Mouse (Mus musculus): ENCODE results near the gene Xylt2. TPM values are rescaled to one million over a fixed set of nuclear protein-coding genes. Genes with fewer than 3 reads are reported as not detected.

Xylt2 gene
- 16.1 and 16.6 TPM in 2 replicates for polyA plus RNA-seq (2015; fragmentation: Nextera tagmentation; extraction: Ambion mirVana)

GRCm38 (mm10) chr11:94676754-94677606, at the start of gene Xylt2:
Gene Xylt2 (minus strand): TSS chr11:94677515.
- H3K27me3 ChIP-seq (replicated peaks) = no peaks in the 10 kb centered on the region
- H3K4me3 ChIP-seq (replicated peaks) = peak within 1 kb of the TSS; percentile 92
- peak within 1 kb of the TSS; percentile 81 for H3K4me2 ChIP-seq (replicated peaks)
- peak within 1 kb of the TSS; percentile 98 for H3K9ac ChIP-seq
- H3K9me3 ChIP-seq = no peaks in the 10 kb centered on the region
- H3K27ac ChIP-seq = peak within 1 kb of the TSS; percentile 89
- H3K36me3 ChIP-seq = no peaks in the 10 kb centered on the region
- peak; percentile 97 for ATAC-seq
- WGBS = under 1% methylated on average over 79 of the region's 82 CpGs
- peaks cover 26% of the 10 kb centered on the region for H3K4me1 ChIP-seq (replicated peaks)

GRCm38 (mm10) chr11:94719216-94719615, 41.9 kb upstream of the Xylt2 start:
- no peak overlapping the region for H3K9ac ChIP-seq
- H3K36me3 ChIP-seq = no peaks in the 10 kb centered on the region
- H3K9me3 ChIP-seq = no peaks in the 10 kb centered on the region
- peaks cover 9% of the 10 kb centered on the region; the same call in 1 of the 2 replicates for H3K4me1 ChIP-seq (replicated peaks)
- ATAC-seq = no peak
- H3K27ac ChIP-seq = no peak overlapping the region
- no peak overlapping the region for H3K4me3 ChIP-seq (replicated peaks)
- 66% methylated on average over 2 of the region's 2 CpGs for WGBS
- H3K4me2 ChIP-seq (replicated peaks) = no peak overlapping the region
- no peaks in the 10 kb centered on the region for H3K27me3 ChIP-seq (replicated peaks)

DNA sequence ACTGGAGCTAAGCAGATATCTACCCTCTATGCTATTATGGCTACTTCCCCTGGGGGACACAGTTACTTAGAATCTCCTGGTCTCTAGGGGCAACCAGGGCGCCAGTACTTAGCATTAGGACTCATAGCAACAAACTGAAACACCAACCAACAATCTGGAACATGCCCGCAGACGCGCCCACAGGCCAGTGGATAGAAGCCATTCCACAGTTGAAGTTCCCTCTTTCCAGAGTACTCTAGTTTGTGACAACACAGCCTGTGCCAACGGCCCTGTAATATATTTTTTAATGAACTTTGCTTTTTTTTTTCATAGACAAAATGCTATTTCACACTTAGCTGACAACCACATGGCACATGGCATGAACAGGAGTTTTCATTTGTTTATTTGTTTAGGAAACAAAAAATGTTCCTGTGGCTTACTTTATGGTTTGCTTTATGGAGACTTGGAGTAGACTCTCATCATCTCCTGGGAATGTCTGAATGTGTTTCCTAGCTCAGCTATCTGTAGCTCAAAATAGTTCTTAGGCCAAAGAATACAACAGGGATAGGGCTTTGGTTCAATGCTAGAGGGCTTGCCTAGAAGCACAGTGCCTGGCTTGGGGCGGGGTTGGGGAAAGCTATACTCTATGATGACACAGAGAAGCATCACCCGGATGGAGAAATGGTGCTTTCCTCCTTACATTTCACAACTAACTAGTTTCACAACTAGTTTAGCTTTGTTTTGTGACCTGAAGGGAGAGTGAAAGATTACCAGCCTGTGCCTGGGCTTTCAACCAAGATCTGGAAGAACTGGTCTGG, 41.0 kb upstream of the Xylt2 start:
- H3K4me1 ChIP-seq (replicated peaks) = peaks cover 9% of the 10 kb centered on the region; the same call in 1 of the 2 replicates
- H3K9ac ChIP-seq = no peak overlapping the region
- H3K27ac ChIP-seq = no peak overlapping the region
- no peaks in the 10 kb centered on the region for H3K9me3 ChIP-seq
- H3K36me3 ChIP-seq = no peaks in the 10 kb centered on the region
- no peak overlapping the region for H3K4me3 ChIP-seq (replicated peaks)
- ATAC-seq = no peak
- 90% methylated on average over 7 of the region's 7 CpGs for WGBS
- no peaks in the 10 kb centered on the region for H3K27me3 ChIP-seq (replicated peaks)
- no peak overlapping the region for H3K4me2 ChIP-seq (replicated peaks)

GRCm38 (mm10) chr11:94717239-94717638, 39.9 kb upstream of the Xylt2 start:
- Histone ChIP-seq H3K4me3 (replicated peaks) (no peak overlapping the region), H3K9ac (no peak overlapping the region), H3K27me3 (replicated peaks) (no peaks in the 10 kb centered on the region), H3K9me3 (no peaks in the 10 kb centered on the region), H3K27ac (no peak overlapping the region; the same call in 1 of the 2 replicates), H3K4me2 (replicated peaks) (peak overlapping the region; percentile 35; the same call in 1 of the 2 replicates), H3K36me3 (no peaks in the 10 kb centered on the region), H3K4me1 (replicated peaks) (peaks cover 9% of the 10 kb centered on the region; the same call in 1 of the 2 replicates)
- ATAC-seq = no peak; the same call in 1 of the 2 replicates
- 35% methylated on average over 11 of the region's 11 CpGs for WGBS

DNA sequence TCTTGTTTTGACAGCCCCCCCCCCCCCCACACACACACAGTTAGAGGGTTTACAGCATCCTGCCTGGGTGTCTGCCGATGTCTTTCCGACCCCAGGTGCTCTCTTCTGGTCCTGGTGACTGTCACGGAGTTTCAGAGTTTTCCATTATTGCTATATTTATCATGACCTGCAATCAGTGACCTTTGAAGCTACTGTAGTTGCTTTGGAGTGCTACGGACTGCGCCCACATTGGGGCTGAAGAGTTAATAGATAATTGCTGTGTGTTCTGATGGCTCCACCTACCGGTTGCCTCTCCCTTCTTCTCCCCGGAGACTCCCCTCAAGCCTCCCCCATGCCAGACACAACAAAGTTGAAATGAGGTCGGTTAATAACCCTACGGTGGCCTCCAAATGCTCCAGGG, 39.4 kb upstream of the Xylt2 start:
- no peaks in the 10 kb centered on the region for H3K36me3 ChIP-seq
- peak overlapping the region; percentile 35 for H3K4me2 ChIP-seq (replicated peaks)
- peak; percentile 83 for ATAC-seq
- H3K27ac ChIP-seq = no peak overlapping the region
- H3K9ac ChIP-seq = no peak overlapping the region
- H3K9me3 ChIP-seq = no peaks in the 10 kb centered on the region
- no peak overlapping the region for H3K4me3 ChIP-seq (replicated peaks)
- no peaks in the 10 kb centered on the region for H3K27me3 ChIP-seq (replicated peaks)
- 3% methylated on average over 9 of the region's 9 CpGs for WGBS
- peaks cover 9% of the 10 kb centered on the region; the same call in 1 of the 2 replicates for H3K4me1 ChIP-seq (replicated peaks)

DNA sequence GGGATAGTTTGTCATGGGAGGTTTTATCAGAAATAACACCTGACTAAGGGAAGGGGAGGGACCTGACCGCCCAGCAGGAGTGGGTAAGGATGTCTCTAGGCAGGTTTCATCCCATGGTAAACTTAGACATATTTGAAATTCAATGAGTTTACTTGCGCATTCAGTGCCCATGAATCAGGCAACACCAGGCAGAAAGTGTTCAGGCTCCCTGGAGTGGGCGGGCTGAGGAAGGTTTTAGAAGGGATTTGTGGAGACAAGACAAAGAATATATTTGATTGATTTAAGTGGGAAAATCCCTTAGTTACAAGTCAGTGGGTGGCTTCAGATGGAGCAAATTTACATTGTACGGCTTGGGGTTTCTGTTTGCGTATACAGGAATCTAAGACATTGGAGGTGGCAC, 38.3 kb upstream of the Xylt2 start:
- no peak overlapping the region for H3K4me3 ChIP-seq (replicated peaks)
- H3K4me2 ChIP-seq (replicated peaks) = no peak overlapping the region
- H3K4me1 ChIP-seq (replicated peaks) = peaks cover 9% of the 10 kb centered on the region; the same call in 1 of the 2 replicates
- no peak for ATAC-seq
- H3K9me3 ChIP-seq = no peaks in the 10 kb centered on the region
- no peaks in the 10 kb centered on the region for H3K36me3 ChIP-seq
- no peaks in the 10 kb centered on the region for H3K27me3 ChIP-seq (replicated peaks)
- 80% methylated on average over 5 of the region's 5 CpGs for WGBS
- H3K27ac ChIP-seq = no peak overlapping the region
- no peak overlapping the region for H3K9ac ChIP-seq

- no peaks in the 10 kb centered on the region for H3K36me3 ChIP-seq
- peaks cover 9% of the 10 kb centered on the region; the same call in 1 of the 2 replicates for H3K4me1 ChIP-seq (replicated peaks)
- no peak overlapping the region for H3K4me3 ChIP-seq (replicated peaks)
- 29% methylated on average over 11 of the region's 11 CpGs for WGBS
- no peak overlapping the region for H3K4me2 ChIP-seq (replicated peaks)
- 0 out of 2 replicates have a peak, but pooled peaks have one; percentile 29 for ATAC-seq
- no peaks in the 10 kb centered on the region for H3K9me3 ChIP-seq
- H3K27ac ChIP-seq = 0 out of 2 replicates have a peak overlapping the region, but pooled peaks have one; percentile 15
- no peak overlapping the region for H3K9ac ChIP-seq
- no peaks in the 10 kb centered on the region for H3K27me3 ChIP-seq (replicated peaks)
Observed at GRCm38 (mm10) chr11:94713246-94713860, 36.0 kb upstream of the Xylt2 start.

DNA sequence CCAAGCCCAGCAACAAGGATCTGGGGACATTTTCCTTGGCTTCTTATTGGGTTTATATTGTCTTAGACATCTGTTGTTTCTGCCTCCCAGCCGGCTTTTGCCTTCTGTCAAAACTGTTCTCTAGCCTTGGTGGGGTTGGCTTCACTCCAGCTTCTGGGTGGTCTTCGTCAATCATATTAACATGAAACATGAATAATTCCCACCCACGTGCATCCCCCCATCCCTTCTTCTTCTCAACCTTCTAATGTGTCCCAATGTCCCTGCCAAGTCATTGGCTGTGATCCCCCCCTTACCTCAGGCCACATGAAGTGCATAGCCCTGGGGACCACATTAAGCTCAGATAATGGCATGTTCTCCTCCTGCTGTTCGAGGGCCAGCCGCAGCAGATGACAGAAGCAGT, 27.2 kb upstream of the Xylt2 start, which contains the start of gene Gm11541:
Gene Gm11541 (minus strand): TSS at position 28 of the 400 bp plus-strand sequence.
- H3K9me3 ChIP-seq = no peaks in the 10 kb centered on the region
- no peaks in the 10 kb centered on the region; the same call in 1 of the 2 replicates for H3K27me3 ChIP-seq (replicated peaks)
- peaks cover 14% of the 10 kb centered on the region for H3K4me1 ChIP-seq (replicated peaks)
- no peaks in the 10 kb centered on the region for H3K36me3 ChIP-seq
- WGBS = 65% methylated on average over 5 of the region's 5 CpGs
- H3K4me3 ChIP-seq (replicated peaks) = no peak within 1 kb of the TSS
- 0 out of 2 replicates have a peak within 1 kb of the TSS, but pooled peaks have one; percentile 9 for H3K27ac ChIP-seq
- ATAC-seq = 0 out of 2 replicates have a peak, but pooled peaks have one; percentile 10
- no peak within 1 kb of the TSS for H3K9ac ChIP-seq
- H3K4me2 ChIP-seq (replicated peaks) = no peak within 1 kb of the TSS

DNA sequence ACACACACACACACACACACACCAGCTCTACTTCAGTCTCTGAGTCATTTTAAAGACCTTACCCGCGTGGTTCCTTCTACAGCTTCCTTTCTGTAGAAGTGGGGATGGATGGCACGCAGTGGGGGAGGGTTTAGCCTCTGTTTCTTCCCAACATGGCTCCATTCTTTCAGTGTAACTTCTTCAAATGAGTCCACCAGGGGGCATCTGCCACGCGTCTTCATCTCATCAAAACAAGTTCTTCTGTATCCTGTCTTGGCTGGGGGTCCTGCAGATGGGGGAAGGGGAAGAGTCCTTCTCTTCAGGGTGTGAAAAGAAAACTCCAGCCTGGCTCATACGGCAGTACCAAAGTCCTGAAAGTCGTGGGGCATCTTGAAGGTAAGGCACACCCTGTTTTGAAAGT, 26.7 kb upstream of the Xylt2 start:
- H3K27ac ChIP-seq = 0 out of 2 replicates have a peak overlapping the region, but pooled peaks have one; percentile 9
- ATAC-seq = no peak
- WGBS = 42% methylated on average over 7 of the region's 7 CpGs
- H3K9ac ChIP-seq = no peak overlapping the region
- peaks cover 14% of the 10 kb centered on the region for H3K4me1 ChIP-seq (replicated peaks)
- no peaks in the 10 kb centered on the region; the same call in 1 of the 2 replicates for H3K27me3 ChIP-seq (replicated peaks)
- H3K36me3 ChIP-seq = no peaks in the 10 kb centered on the region
- H3K4me2 ChIP-seq (replicated peaks) = no peak overlapping the region
- H3K4me3 ChIP-seq (replicated peaks) = no peak overlapping the region
- H3K9me3 ChIP-seq = no peaks in the 10 kb centered on the region

DNA sequence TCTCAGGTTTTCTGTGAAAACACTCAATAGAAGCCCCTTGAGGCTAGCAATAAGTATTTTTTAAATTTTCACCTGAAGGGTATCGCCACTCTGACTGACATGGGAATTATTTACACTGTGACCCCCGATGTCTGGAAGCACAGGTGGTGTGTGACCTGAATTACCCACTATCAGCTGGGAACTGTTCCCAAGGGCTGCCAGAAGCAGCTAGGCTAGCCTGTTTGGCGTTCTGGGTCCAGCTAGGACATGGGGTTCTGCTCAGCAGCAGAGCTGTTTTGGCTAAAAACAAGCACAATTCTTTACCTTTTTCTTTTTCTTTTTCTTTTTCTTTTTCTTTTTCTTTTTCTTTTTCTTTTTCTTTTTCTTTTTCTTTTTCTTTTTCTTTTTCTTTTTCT, 24.9 kb upstream of the Xylt2 start:
- peak overlapping the region; percentile 10; the same call in 1 of the 2 replicates for H3K27ac ChIP-seq
- ATAC-seq = no peak
- 33% methylated on average over 3 of the region's 3 CpGs for WGBS

GRCm38 (mm10) chr11:94701401-94702215, 24.3 kb upstream of the Xylt2 start:
- Histone ChIP-seq H3K9me3 (no peaks in the 10 kb centered on the region), H3K4me2 (replicated peaks) (peak overlapping the region; percentile 51), H3K36me3 (no peaks in the 10 kb centered on the region), H3K27me3 (replicated peaks) (no peaks in the 10 kb centered on the region; the same call in 1 of the 2 replicates), H3K9ac (no peak overlapping the region), H3K4me3 (replicated peaks) (peak overlapping the region; percentile 8; the same call in 1 of the 2 replicates), H3K27ac (peak overlapping the region; percentile 10; the same call in 1 of the 2 replicates), H3K4me1 (replicated peaks) (peaks cover 14% of the 10 kb centered on the region)
- WGBS = 30% methylated on average over 27 of the region's 27 CpGs
- ATAC-seq = peak; percentile 37; the same call in 1 of the 2 replicates

More for the DNA sequence above, 24.9 kb upstream of the Xylt2 start:
- Histone ChIP-seq H3K4me1 (replicated peaks) (peaks cover 14% of the 10 kb centered on the region), H3K9me3 (no peaks in the 10 kb centered on the region), H3K9ac (no peak overlapping the region), H3K36me3 (no peaks in the 10 kb centered on the region), H3K27me3 (replicated peaks) (no peaks in the 10 kb centered on the region; the same call in 1 of the 2 replicates), H3K4me2 (replicated peaks) (peak overlapping the region; percentile 51; the same call in 1 of the 2 replicates), H3K4me3 (replicated peaks) (no peak overlapping the region)
